In genomic region chr11:74866640-74867039, GRCm38 (mm10) we compare ENCODE assay signal across 8 mouse cellular contexts. TPM values are rescaled to one million over a fixed set of nuclear protein-coding genes. Genes with fewer than 3 reads are reported as not detected.
A peak's percentile ranks its signal among the peaks of the same experiment; 100 is the strongest.
DNase-seq lines count a peak whose midpoint lies in the region; ATAC-seq and TF ChIP-seq lines count a peak whose summit lies in the region.
"Had no signal": no experiment of that assay in that cellular context is flagged by ENCODE, and none has a peak within 500 bp of the region (broad histone marks: within the 10 kb centered on the region; RNA-seq: fewer than 3 reads in every experiment).

No protein-coding gene starts in this region.

- no peak overlapping the region for H3K4me2 ChIP-seq in intestine, embryonic 16.5 days (ENCODE audit: low read depth, low read length)
- H3K4me2 ChIP-seq: lung, embryonic 15.5 days had no signal

- no peaks in the 10 kb centered on the region for H3K9me3 ChIP-seq in intestine, embryonic 16.5 days (ENCODE audit: control insufficient read depth, low read length)
- H3K9me3 ChIP-seq: lung, embryonic 15.5 days had no signal

- H3K9ac ChIP-seq in intestine, embryonic 16.5 days (ENCODE audit: low read depth, low read length): no peak overlapping the region
- H3K9ac ChIP-seq: lung, embryonic 15.5 days had no signal

- peaks cover 32% of the 10 kb centered on the region for H3K4me1 ChIP-seq in cerebellum, adult 2 months (ENCODE audit: control insufficient read depth, insufficient read depth, low read length)
- no peaks in the 10 kb centered on the region for H3K4me1 ChIP-seq in intestine, embryonic 16.5 days (ENCODE audit: control insufficient read depth, insufficient read depth, low read length)

- TF ChIP-seq POLR2A in cerebellum, adult 2 months (IDR thresholded peaks at IDR 0.05; ENCODE audit: borderline replicate concordance, insufficient read depth, low read length): no peak

- no peak for TF ChIP-seq CTCF in left cerebral cortex, adult 2 months (IDR thresholded peaks at IDR 0.05)
- TF ChIP-seq CTCF in cerebellum, adult 2 months (IDR thresholded peaks at IDR 0.05; ENCODE audit: borderline replicate concordance, insufficient read depth, low read depth, low read length): no peak

- H3K27me3 ChIP-seq in cerebellum, adult 2 months (ENCODE audit: control insufficient read depth, insufficient read depth, low read length): no peaks in the 10 kb centered on the region
- H3K27me3 ChIP-seq in intestine, embryonic 16.5 days (replicated peaks; ENCODE audit: control insufficient read depth, insufficient read depth, low read length): no peaks in the 10 kb centered on the region
- H3K27me3 ChIP-seq: lung, embryonic 15.5 days had no signal

- ATAC-seq in intestine, embryonic 16.5 days: no peak
- ATAC-seq in monocyte, adult 5-6 weeks (replicated peaks; ENCODE audit: insufficient number of reproducible peaks, low FRiP score, low TSS enrichment, poor library complexity, severe bottlenecking): no peak

- intact Hi-C loops in left cerebral cortex, postnatal 14 days (cut with DNase I): no loop called here
- intact Hi-C loops in left cerebral cortex, adult 2 months (cut with DNase I): no loop called here

- H3K36me3 ChIP-seq in intestine, embryonic 16.5 days (ENCODE audit: control insufficient read depth, insufficient read depth, low read length): no peaks in the 10 kb centered on the region
- H3K36me3 ChIP-seq: lung, embryonic 15.5 days had no signal

- peak; percentile 49 to 57 for DNase-seq in left cerebral cortex, postnatal 14 days (ENCODE audit: low spot score in 2 of 2)
- DNase-seq in left cerebral cortex, adult 2 months (ENCODE audit: extremely low spot score in 1 of 2, low spot score in 2 of 2): no peak
- peak; percentile 90 to 95 for DNase-seq in cerebellum, adult 2 months
- DNase-seq in heart, adult 8-10 months (ENCODE audit: low spot score): peak; percentile 86
- peak; percentile 33 for DNase-seq in right cerebral cortex, postnatal 25 days

- 5% methylated on average over 4 of the region's 4 CpGs for WGBS in cerebellum, adult 2 months
- WGBS in intestine, embryonic 16.5 days: 78% methylated on average over 4 of the region's 4 CpGs

- no peak overlapping the region for H3K4me3 ChIP-seq in left cerebral cortex, adult 2 months
- no peak overlapping the region for H3K4me3 ChIP-seq in cerebellum, adult 2 months (replicated peaks; ENCODE audit: insufficient read depth, low read depth, low read length)
- H3K4me3 ChIP-seq in intestine, embryonic 16.5 days (ENCODE audit: low read length): no peak overlapping the region
- H3K4me3 ChIP-seq: lung, embryonic 15.5 days had no signal

- H3K27ac ChIP-seq in left cerebral cortex, adult 2 months: no peak overlapping the region
- H3K27ac ChIP-seq in cerebellum, adult 2 months (ENCODE audit: insufficient read depth, low read length): peak overlapping the region; percentile 22; the same call in 1 of the 2 replicates
- no peak overlapping the region for H3K27ac ChIP-seq in intestine, embryonic 16.5 days (ENCODE audit: low read length)
- H3K27ac ChIP-seq: lung, embryonic 15.5 days had no signal

RNA-seq across cellular contexts. Expression of gene Sgsm2, which starts 30.2 kb away (rescaled TPM):
- 10 to 100 TPM; 65.9 to 68.4 TPM for total RNA-seq in left cerebral cortex, postnatal 14 days (2021)
- 10 to 100 TPM; 83.1 to 94.5 TPM for total RNA-seq in left cerebral cortex, adult 2 months (2021)
- 29.0 and 30.7 TPM in 2 replicates for polyA plus RNA-seq in cerebellum, adult 2 months (2012; rRNA removed)
- 1 to 10 TPM; 5.3 to 6.4 (median 5.8) TPM for total RNA-seq in heart, adult 8-10 months (2022)
- 4.2 and 4.5 TPM in 2 replicates for polyA plus RNA-seq in intestine, embryonic 16.5 days (2015; fragmentation: Nextera tagmentation; extraction: Ambion mirVana)
- 1.4 to 10.7 TPM (median 3.1 TPM) in 3 replicates for total RNA-seq in monocyte, adult 5-6 weeks (2017)

RNA-seq across cellular contexts. Expression of gene Tsr1, which starts 31.2 kb away (rescaled TPM):
- total RNA-seq in left cerebral cortex, postnatal 14 days (2021): 10 to 100 TPM; 29.6 to 33.0 TPM
- 10 to 100 TPM; 28.2 to 34.0 TPM for total RNA-seq in left cerebral cortex, adult 2 months (2021)
- 16.1 and 17.4 TPM in 2 replicates for polyA plus RNA-seq in cerebellum, adult 2 months (2012; rRNA removed)
- 10 to 100 TPM; 17.5 to 19.3 (median 17.8) TPM for total RNA-seq in heart, adult 8-10 months (2022)
- polyA plus RNA-seq in intestine, embryonic 16.5 days (2015; fragmentation: Nextera tagmentation; extraction: Ambion mirVana): 44.0 and 48.1 TPM in 2 replicates
- 26.3 to 41.9 TPM (median 28.8 TPM) in 3 replicates for total RNA-seq in monocyte, adult 5-6 weeks (2017)

RNA-seq across cellular contexts. Expression of gene Mnt, which starts 35.9 kb away (rescaled TPM):
- 10 to 100 TPM; 31.5 to 32.0 TPM for total RNA-seq in left cerebral cortex, postnatal 14 days (2021)
- total RNA-seq in left cerebral cortex, adult 2 months (2021): 10 to 100 TPM; 32.4 to 37.3 TPM
- polyA plus RNA-seq in cerebellum, adult 2 months (2012; rRNA removed): 17.9 and 18.0 TPM in 2 replicates
- 10 to 100 TPM in 3 of 4 experiments, 1 to 10 TPM in 1; 7.4 to 13.4 (median 10.2) TPM for total RNA-seq in heart, adult 8-10 months (2022)
- 3.1 and 4.0 TPM in 2 replicates for polyA plus RNA-seq in intestine, embryonic 16.5 days (2015; fragmentation: Nextera tagmentation; extraction: Ambion mirVana)
- 8.0 to 14.0 TPM (median 9.5 TPM) in 3 replicates for total RNA-seq in monocyte, adult 5-6 weeks (2017)

RNA-seq across cellular contexts. Expression of gene Smg6, which starts 59.0 kb away (rescaled TPM):
- 10 to 100 TPM; 22.0 to 22.9 TPM for total RNA-seq in left cerebral cortex, postnatal 14 days (2021)
- 10 to 100 TPM; 30.9 to 32.6 TPM for total RNA-seq in left cerebral cortex, adult 2 months (2021)
- 31.1 and 31.6 TPM in 2 replicates for polyA plus RNA-seq in cerebellum, adult 2 months (2012; rRNA removed)
- 10 to 100 TPM; 16.7 to 22.8 (median 20.2) TPM for total RNA-seq in heart, adult 8-10 months (2022)
- 10.7 and 11.4 TPM in 2 replicates for polyA plus RNA-seq in intestine, embryonic 16.5 days (2015; fragmentation: Nextera tagmentation; extraction: Ambion mirVana)
- total RNA-seq in monocyte, adult 5-6 weeks (2017): 25.4 to 48.6 TPM (median 28.2 TPM) in 3 replicates

RNA-seq across cellular contexts. Expression of gene Srr, which starts 59.1 kb away (rescaled TPM):
- total RNA-seq in left cerebral cortex, postnatal 14 days (2021): 100 to 1,000 TPM; 101 to 103 TPM
- total RNA-seq in left cerebral cortex, adult 2 months (2021): 10 to 100 TPM; 81.8 to 85.3 TPM
- 36.5 and 37.8 TPM in 2 replicates for polyA plus RNA-seq in cerebellum, adult 2 months (2012; rRNA removed)
- total RNA-seq in heart, adult 8-10 months (2022): 10 to 100 TPM; 26.5 to 31.3 (median 29.1) TPM
- 18.0 and 19.6 TPM in 2 replicates for polyA plus RNA-seq in intestine, embryonic 16.5 days (2015; fragmentation: Nextera tagmentation; extraction: Ambion mirVana)
- 0.75 to 5.8 TPM (median 3.9 TPM) in 3 replicates for total RNA-seq in monocyte, adult 5-6 weeks (2017)

Comparison
In these comparisons a context has a peak if more than half of its experiments do, and no peak if none do; other contexts are left out.
1. DNase-seq: peak in left cerebral cortex, postnatal 14 days (2 of 2), cerebellum, adult 2 months (2 of 2), heart, adult 8-10 months (single experiment) and right cerebral cortex, postnatal 25 days (single experiment); none in left cerebral cortex, adult 2 months (0 of 2).